Mouse (Mus musculus) olfactory bulb, adult 2 months (tissue): ENCODE results near the gene Btbd3. TPM values are rescaled to one million over a fixed set of nuclear protein-coding genes. Genes with fewer than 3 reads are reported as not detected.

Source experiments
- H3K27ac ChIP-seq: fragments of 200-500 bp; 2 replicates; pipeline ENCODE4 v1.5.1; 2012; ENCODE audit warnings: low read depth, low read length; ENCODE audit not compliant: insufficient read depth
- H3K4me1 ChIP-seq: fragments of 200-500 bp; 2 replicates; pipeline ENCODE4 v1.6.1; 2012; ENCODE audit warnings: low read length; ENCODE audit not compliant: control insufficient read depth, insufficient read depth
- H3K4me3 ChIP-seq: fragments of 200-500 bp; 2 replicates; pipeline ENCODE4 v1.5.1; 2012; ENCODE audit warnings: mild to moderate bottlenecking, low read depth, low read length, moderate library complexity; ENCODE audit not compliant: insufficient read depth
- CTCF ChIP-seq: fragments of 200-500 bp; IDR thresholded peaks from 2 replicates; pipeline ENCODE4 v1.5.1; 2012; ENCODE audit warnings: low read depth, mild to moderate bottlenecking, low read length, moderate library complexity; ENCODE audit not compliant: insufficient read depth
- POLR2A ChIP-seq: fragments of 200-500 bp; IDR thresholded peaks from 2 replicates; pipeline ENCODE4 v1.6.1; 2012; ENCODE audit warnings: mild to moderate bottlenecking, low read depth, low read length, moderate library complexity; ENCODE audit not compliant: insufficient read depth
- WGBS: fragments of 180-500 bp; shearing (Covaris S2); methylation state at CpG from one replicate; pipeline ENCODE4 v1.1.7; 2018; 5-methylcytosine and 5-hydroxymethylcytosine counted together
- polyA plus RNA-seq: library from polyadenylated mRNA; stranded (reverse); fragments of >200 nt; gene quantifications from 2 replicates; pipeline ENCODE4 v1.2.4, GENCODE M21; 2012; ENCODE audit warnings: low replicate concordance; ENCODE audit not compliant: missing spikeins, insufficient read depth, insufficient read length

The Btbd3 gene
- polyA plus RNA-seq, 1 experiment: not detected

DNA sequence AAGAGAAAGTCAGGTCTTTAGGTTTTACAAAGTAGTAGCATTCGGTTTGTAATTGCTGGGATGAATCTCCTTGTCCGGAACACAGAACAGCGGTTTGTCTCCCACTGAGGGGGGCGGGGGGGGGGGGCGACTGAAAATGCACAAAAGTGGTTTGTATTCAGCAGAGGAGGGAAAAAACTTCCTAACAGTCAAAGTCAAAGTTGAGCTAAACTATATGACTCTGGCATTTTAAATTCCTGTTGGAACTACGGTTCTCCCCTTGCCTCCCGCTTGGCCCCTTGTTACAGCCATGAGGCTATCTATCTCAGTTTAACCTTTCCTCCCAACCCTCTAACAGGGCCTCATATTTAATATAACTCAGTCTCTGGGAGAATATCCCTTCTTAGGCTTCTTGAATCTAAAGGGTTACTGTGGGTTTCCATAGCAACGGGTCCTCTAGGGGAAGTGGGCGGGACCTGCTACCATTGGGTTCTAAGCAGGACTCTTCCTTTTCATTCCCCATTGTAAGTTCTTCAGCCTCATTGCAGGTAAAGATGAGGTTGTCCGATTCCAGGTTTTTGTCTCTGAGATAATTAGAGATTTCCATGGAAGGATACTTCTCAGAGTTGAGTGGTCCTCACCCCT, 1.4 kb downstream of the Btbd3 start:
- WGBS: under 1% methylated on average over 10 of the region's 10 CpGs
- Histone ChIP-seq H3K4me1 (peaks cover 8% of the 10 kb centered on the region), H3K27ac (no peak overlapping the region), H3K4me3 (peak overlapping the region; percentile 100)
- TF ChIP-seq POLR2A (no peak), CTCF (no peak)

DNA sequence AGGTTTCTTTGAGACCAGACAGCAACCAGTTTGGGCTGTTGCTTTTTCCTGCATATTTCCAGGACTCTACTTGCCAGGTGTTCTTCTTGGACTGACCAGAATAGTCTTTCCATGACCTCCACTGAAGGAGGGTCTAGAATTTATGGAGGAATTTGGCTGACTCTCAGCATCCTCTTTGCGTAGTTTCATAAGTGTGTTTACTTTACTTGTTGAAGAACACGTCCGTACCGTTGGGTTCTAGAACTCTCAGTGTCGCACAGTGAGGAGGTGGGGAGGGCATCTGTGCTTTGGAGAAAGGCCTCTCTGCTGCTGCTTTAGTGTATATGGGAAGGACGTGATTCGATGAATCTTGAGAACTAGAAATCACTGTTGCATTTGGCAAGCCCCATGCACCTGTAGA, 4.8 kb downstream of the Btbd3 start:
- 86% methylated on average over 7 of the region's 7 CpGs for WGBS
- TF ChIP-seq CTCF: no peak
- TF ChIP-seq POLR2A: no peak
- Histone ChIP-seq H3K4me1 (peaks cover 15% of the 10 kb centered on the region), H3K27ac (no peak overlapping the region), H3K4me3 (no peak overlapping the region)

DNA sequence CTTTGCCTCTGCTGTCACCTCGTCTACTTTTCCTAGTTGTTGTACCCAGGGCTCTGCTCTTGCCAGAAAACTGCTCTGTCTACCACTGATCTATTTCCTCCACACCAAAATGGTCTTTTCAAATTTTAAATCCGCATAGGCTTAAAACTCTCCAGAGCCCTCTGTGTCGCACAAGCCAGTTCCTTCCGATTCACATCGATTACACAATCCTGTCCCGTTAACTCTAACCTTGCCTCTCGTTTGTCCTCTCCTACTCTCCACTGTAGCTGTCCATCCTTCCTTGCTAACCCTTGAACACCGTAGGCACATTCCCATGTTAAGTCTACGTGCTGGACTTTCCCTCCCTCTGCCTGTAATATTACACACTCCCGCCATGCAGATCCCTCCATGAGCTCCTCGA, 6.5 kb downstream of the Btbd3 start:
- no peak overlapping the region; the same call in 1 of the 2 replicates for H3K27ac ChIP-seq
- TF ChIP-seq POLR2A: no peak
- TF ChIP-seq CTCF: no peak
- 79% methylated on average over 11 of the region's 11 CpGs for WGBS

GRCm38 (mm10) chr2:138265356-138266005, 9.1 kb downstream of the Btbd3 start:
- peak overlapping the region; percentile 64 for H3K27ac ChIP-seq
- TF ChIP-seq CTCF (no peak), POLR2A (no peak)
- WGBS: 44% methylated on average over 13 of the region's 13 CpGs
- no peak overlapping the region for H3K4me3 ChIP-seq
- H3K4me1 ChIP-seq: peaks cover 20% of the 10 kb centered on the region

More for the DNA sequence above, 6.5 kb downstream of the Btbd3 start:
- H3K4me3 ChIP-seq: no peak overlapping the region
- peaks cover 19% of the 10 kb centered on the region for H3K4me1 ChIP-seq

- Histone ChIP-seq H3K4me3 (no peak overlapping the region), H3K27ac (no peak overlapping the region), H3K4me1 (peaks cover 14% of the 10 kb centered on the region)
- WGBS: 61% methylated on average over 5 of the region's 5 CpGs
- no peak for TF ChIP-seq CTCF
- no peak for TF ChIP-seq POLR2A
Measured at GRCm38 (mm10) chr2:138266679-138267078, 10.3 kb downstream of the Btbd3 start.

- Histone ChIP-seq H3K27ac (no peak overlapping the region), H3K4me3 (no peak overlapping the region), H3K4me1 (peaks cover 17% of the 10 kb centered on the region)
- 72% methylated on average over 4 of the region's 4 CpGs for WGBS
- TF ChIP-seq POLR2A (no peak), CTCF (no peak)
Measured at GRCm38 (mm10) chr2:138267852-138268513, 11.6 kb downstream of the Btbd3 start.

DNA sequence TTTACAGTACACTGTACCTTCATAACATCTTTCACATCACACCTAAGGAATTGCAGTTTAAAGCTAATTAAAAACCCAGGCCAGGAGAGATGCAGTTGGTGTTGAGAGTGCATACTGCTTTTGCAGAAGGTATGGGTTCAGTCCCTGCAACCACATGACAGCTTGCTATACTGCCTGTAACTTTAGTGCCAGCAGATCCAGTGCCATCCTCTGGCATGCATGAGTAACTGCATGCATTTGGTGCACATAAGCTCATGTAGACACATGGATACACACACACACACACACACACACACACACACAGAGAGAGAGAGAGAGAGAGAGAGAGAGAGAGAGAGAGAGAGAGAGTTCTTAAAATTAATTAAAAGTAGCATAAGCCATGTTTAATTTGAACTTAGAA, 13.0 kb downstream of the Btbd3 start:
- H3K4me3 ChIP-seq: no peak overlapping the region
- peaks cover 17% of the 10 kb centered on the region for H3K4me1 ChIP-seq
- no peak overlapping the region for H3K27ac ChIP-seq
- TF ChIP-seq POLR2A: no peak
- no peak for TF ChIP-seq CTCF

DNA sequence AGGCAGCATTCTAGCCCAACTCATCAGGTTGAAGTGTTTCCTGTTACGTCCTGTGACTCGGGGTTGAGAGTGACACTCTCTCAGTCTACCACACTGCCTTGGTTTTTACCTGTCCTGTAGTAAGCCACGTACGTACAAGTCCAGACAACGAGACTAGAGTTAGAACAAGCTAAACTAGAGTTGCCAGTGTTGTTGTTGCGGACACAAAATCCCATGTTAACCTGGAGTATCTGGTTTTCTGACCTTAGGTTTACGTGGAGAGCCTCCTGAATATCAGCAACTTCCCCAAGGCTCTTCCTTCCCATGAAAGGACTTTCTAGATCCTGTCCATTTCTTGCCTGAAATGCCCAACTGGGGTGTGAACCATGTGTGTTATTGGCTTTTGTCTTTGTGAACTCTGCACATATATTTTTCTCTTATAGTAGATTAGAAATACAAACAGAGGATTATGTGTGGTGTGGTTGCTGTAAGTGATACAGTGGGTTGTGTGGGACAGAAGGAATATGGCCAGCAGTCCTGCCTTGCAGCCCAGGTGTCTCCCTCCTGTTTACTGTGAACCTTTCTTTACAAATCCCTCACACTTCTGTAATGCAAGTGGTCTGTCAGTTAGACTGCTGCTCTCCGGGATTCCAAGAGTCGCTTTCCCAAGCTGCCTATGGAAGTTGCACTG, 17.2 kb downstream of the Btbd3 start:
- TF ChIP-seq CTCF: no peak
- no peak for TF ChIP-seq POLR2A
- WGBS: 93% methylated on average over 9 of the region's 9 CpGs
- Histone ChIP-seq H3K27ac (no peak overlapping the region), H3K4me3 (no peak overlapping the region), H3K4me1 (peaks cover 8% of the 10 kb centered on the region)

DNA sequence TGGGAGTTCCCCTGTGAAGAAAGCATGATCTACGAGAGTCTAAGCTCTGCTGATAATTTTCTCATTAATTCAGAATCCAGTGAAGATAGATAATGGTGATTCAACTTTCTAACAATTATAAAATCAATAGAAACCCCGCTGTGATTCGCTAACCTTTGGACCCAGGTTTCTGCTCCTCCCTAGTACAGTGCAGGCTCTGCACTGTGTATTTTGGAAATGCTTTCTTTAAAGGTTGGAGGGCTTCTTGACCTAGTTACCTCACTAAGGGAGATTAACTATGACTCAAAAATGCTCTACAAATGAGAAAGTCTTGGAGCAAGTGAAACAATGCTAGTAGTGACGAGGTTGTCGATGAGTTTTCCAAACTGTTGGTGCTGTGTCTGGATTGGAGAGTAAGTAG, 17.7 kb downstream of the Btbd3 start:
- Histone ChIP-seq H3K4me1 (peaks cover 8% of the 10 kb centered on the region), H3K4me3 (no peak overlapping the region), H3K27ac (no peak overlapping the region)
- no peak for TF ChIP-seq CTCF
- no peak for TF ChIP-seq POLR2A
- WGBS: 81% methylated on average over 5 of the region's 5 CpGs
